7 mouse cellular contexts compared by ENCODE assay signal in the genomic region with DNA sequence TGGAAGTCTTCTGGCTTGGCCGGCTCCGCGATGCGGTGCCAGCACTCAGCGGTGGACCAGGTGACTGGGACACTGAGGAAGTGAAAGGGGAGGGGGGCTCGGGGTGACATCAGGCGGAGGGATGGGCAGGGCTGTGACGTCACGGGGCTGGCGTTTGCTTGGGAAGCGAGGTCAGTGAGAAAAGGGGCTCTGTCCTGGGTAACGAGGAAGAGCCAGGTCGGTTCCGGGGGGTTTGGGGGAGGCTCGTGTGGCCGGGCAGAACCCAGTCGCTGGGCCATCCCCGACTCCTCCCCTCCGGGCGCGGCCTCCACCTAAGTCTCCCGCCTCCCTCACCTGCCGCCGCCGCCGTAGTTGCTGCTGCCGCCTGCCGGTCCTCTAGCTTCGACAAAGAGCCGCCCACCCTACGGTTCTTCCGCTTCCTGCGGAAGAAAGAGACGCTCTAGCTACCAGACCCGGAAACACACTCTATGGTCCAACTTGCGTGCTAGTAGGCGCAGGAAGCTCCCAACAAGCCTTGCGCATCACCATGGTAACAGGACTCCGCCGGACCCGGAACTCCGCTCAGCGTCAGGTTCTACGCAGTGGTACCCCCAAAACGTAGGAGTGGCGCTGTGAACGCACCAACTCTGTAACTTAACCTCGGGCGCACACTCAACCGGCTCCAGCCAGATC. TPM values are rescaled to one million over a fixed set of nuclear protein-coding genes. Genes with fewer than 3 reads are reported as not detected.
A peak's percentile ranks its signal among the peaks of the same experiment; 100 is the strongest.
DNase-seq lines count a peak whose midpoint lies in the region; ATAC-seq lines count a peak whose summit lies in the region.

Zc3h10 (minus strand) TSS at position 414 of the 672 bp plus-strand sequence.

- peak within 1 kb of the TSS; percentile 92 for H3K9ac ChIP-seq in embryonic facial prominence, embryonic 11.5 days (replicated peaks; ENCODE audit: low read length)
- H3K9ac ChIP-seq in limb, embryonic 11.5 days (ENCODE audit: low read length), result peak within 1 kb of the TSS; percentile 95
- peak within 1 kb of the TSS; percentile 92 for H3K9ac ChIP-seq in midbrain, embryonic 14.5 days (replicated peaks; ENCODE audit: low read length)

- peak within 1 kb of the TSS; percentile 86 for H3K27ac ChIP-seq in embryonic facial prominence, embryonic 11.5 days (replicated peaks; ENCODE audit: low read depth, low read length)
- peak within 1 kb of the TSS; percentile 89 for H3K27ac ChIP-seq in limb, embryonic 11.5 days (replicated peaks; ENCODE audit: low read depth, low read length)
- H3K27ac ChIP-seq in midbrain, embryonic 14.5 days (replicated peaks; ENCODE audit: low read depth, low read length), result peak within 1 kb of the TSS; percentile 97

- H3K27me3 ChIP-seq in embryonic facial prominence, embryonic 11.5 days (ENCODE audit: control insufficient read depth, insufficient read depth, low read length), result no peaks in the 10 kb centered on the region
- H3K27me3 ChIP-seq in limb, embryonic 11.5 days (ENCODE audit: control insufficient read depth, insufficient read depth, low read length), result no peaks in the 10 kb centered on the region
- no peaks in the 10 kb centered on the region for H3K27me3 ChIP-seq in midbrain, embryonic 14.5 days (ENCODE audit: control insufficient read depth, insufficient read depth, low read length)

- DNase-seq in adrenal gland, postnatal 14 days, result peak; percentile 96
- DNase-seq in embryonic facial prominence, embryonic 11.5 days (ENCODE audit: low spot score), result peak; percentile 99
- DNase-seq in kidney, adult 18-20 months, result peak; percentile 93
- DNase-seq in limb, embryonic 11.5 days (ENCODE audit: low spot score), result peak; percentile 93
- peak; percentile 98 for DNase-seq in midbrain, embryonic 14.5 days
- DNase-seq in spleen, adult 18-20 months, result peak; percentile 86 to 92

- H3K4me3 ChIP-seq in embryonic facial prominence, embryonic 11.5 days (ENCODE audit: low read depth, low read length), result peak within 1 kb of the TSS; percentile 74
- H3K4me3 ChIP-seq in limb, embryonic 11.5 days (ENCODE audit: low read depth, low read length), result peak within 1 kb of the TSS; percentile 69
- peak within 1 kb of the TSS; percentile 73 for H3K4me3 ChIP-seq in midbrain, embryonic 14.5 days (replicated peaks; ENCODE audit: low read depth, low read length)

- no peaks in the 10 kb centered on the region for H3K9me3 ChIP-seq in embryonic facial prominence, embryonic 11.5 days (replicated peaks; ENCODE audit: control insufficient read depth, low read length)
- H3K9me3 ChIP-seq in limb, embryonic 11.5 days (ENCODE audit: control insufficient read depth, low read length), result no peaks in the 10 kb centered on the region
- H3K9me3 ChIP-seq in midbrain, embryonic 14.5 days (ENCODE audit: control insufficient read depth, low read length), result no peaks in the 10 kb centered on the region

- WGBS in embryonic facial prominence, embryonic 11.5 days, result 0% methylated on average over 49 of the region's 50 CpGs
- under 1% methylated on average over 48 of the region's 50 CpGs for WGBS in limb, embryonic 11.5 days
- under 1% methylated on average over 50 of the region's 50 CpGs for WGBS in midbrain, embryonic 14.5 days

- H3K4me1 ChIP-seq in embryonic facial prominence, embryonic 11.5 days (ENCODE audit: control insufficient read depth, insufficient read depth, low read length), result no peaks in the 10 kb centered on the region
- 0 out of 2 replicates have a peak, but pooled peaks cover 4% of the 10 kb centered on the region for H3K4me1 ChIP-seq in limb, embryonic 11.5 days (ENCODE audit: control insufficient read depth, insufficient read depth, low read length)
- H3K4me1 ChIP-seq in midbrain, embryonic 14.5 days (ENCODE audit: control insufficient read depth, insufficient read depth, low read length), result peaks cover 8% of the 10 kb centered on the region

- peaks cover 12% of the 10 kb centered on the region for H3K36me3 ChIP-seq in embryonic facial prominence, embryonic 11.5 days (replicated peaks; ENCODE audit: control insufficient read depth, insufficient read depth, low read depth, low read length)
- peaks cover 18% of the 10 kb centered on the region for H3K36me3 ChIP-seq in limb, embryonic 11.5 days (ENCODE audit: control insufficient read depth, insufficient read depth, low read length)
- H3K36me3 ChIP-seq in midbrain, embryonic 14.5 days (ENCODE audit: control insufficient read depth, insufficient read depth, low read length), result peaks cover 31% of the 10 kb centered on the region

- ATAC-seq in embryonic facial prominence, embryonic 11.5 days (replicated peaks; ENCODE audit: insufficient number of reproducible peaks, low FRiP score, low TSS enrichment, low read depth), result peak; percentile 91
- peak; percentile 73 for ATAC-seq in granulocyte monocyte progenitor cell, adult 5-6 weeks (replicated peaks; ENCODE audit: poor library complexity, severe bottlenecking)
- ATAC-seq in limb, embryonic 11.5 days (ENCODE audit: insufficient number of reproducible peaks, low FRiP score, low TSS enrichment, low read depth), result peak; percentile 89
- peak; percentile 90 for ATAC-seq in midbrain, embryonic 14.5 days (ENCODE audit: low FRiP score, low TSS enrichment)

- H3K4me2 ChIP-seq in embryonic facial prominence, embryonic 11.5 days (ENCODE audit: low read depth, low read length), result peak within 1 kb of the TSS; percentile 68
- H3K4me2 ChIP-seq in limb, embryonic 11.5 days (ENCODE audit: low read depth, severe bottlenecking), result peak within 1 kb of the TSS; percentile 80
- H3K4me2 ChIP-seq in midbrain, embryonic 14.5 days (ENCODE audit: low read length), result peak within 1 kb of the TSS; percentile 83

RNA-seq across cellular contexts. Expression of gene Zc3h10, which starts in this region (rescaled TPM):
- 12.6 and 13.5 TPM in 2 replicates for total RNA-seq in adrenal gland, postnatal 14 days (2021)
- 13.6 and 15.0 TPM in 2 replicates for polyA plus RNA-seq in embryonic facial prominence, embryonic 11.5 days (2014; fragmentation: Nextera tagmentation; extraction: Ambion mirVana)
- total RNA-seq in granulocyte monocyte progenitor cell, adult 5-6 weeks (2014; fragmentation: Nextera tagmentation), result 8.8 and 9.7 TPM in 2 replicates
- total RNA-seq in granulocyte monocyte progenitor cell, adult 5-6 weeks (2017), result 12.5 and 13.6 TPM in 2 replicates
- 15.3 and 19.4 TPM in 2 replicates for polyA plus RNA-seq in limb, embryonic 11.5 days (2014; fragmentation: Nextera tagmentation; extraction: Ambion mirVana)
- polyA plus RNA-seq in midbrain, embryonic 14.5 days (2014; fragmentation: Nextera tagmentation; extraction: Ambion mirVana), result 17.6 and 19.6 TPM in 2 replicates

Comparison
In these comparisons a context has a peak if more than half of its experiments do, and no peak if none do; other contexts are left out.
1. Peak in every context shown above with its lines: DNase-seq, ATAC-seq, H3K4me3 ChIP-seq and H3K27ac ChIP-seq.